Mouse (Mus musculus) spleen, adult 2 months (tissue): ENCODE results near the gene Rflna. TPM values are rescaled to one million over a fixed set of nuclear protein-coding genes. Genes with fewer than 3 reads are reported as not detected.

Source experiments
- DNase-seq, 2 experiments: peaks; one replicate each; pipeline versions ENCODE4 v3.0.0 to v3.0.0-alpha.2; 2012 to 2021; ENCODE audit warnings: low spot score in 2 of 2, low read depth in 1 of 2
- H3K27ac ChIP-seq: fragments of 200-500 bp; 2 replicates; pipeline ENCODE4 v1.5.1; 2012; ENCODE audit warnings: low read length, inconsistent platforms; ENCODE audit not compliant: insufficient read depth
- H3K27me3 ChIP-seq: fragments of 200-500 bp; 2 replicates; pipeline ENCODE4 v1.6.1; 2012; ENCODE audit warnings: mild to moderate bottlenecking, moderate library complexity, low read length, inconsistent platforms; ENCODE audit not compliant: control insufficient read depth, insufficient read depth
- H3K36me3 ChIP-seq: fragments of 200-500 bp; 2 replicates; pipeline ENCODE4 v1.6.1; 2012; ENCODE audit warnings: mild to moderate bottlenecking, low read length, inconsistent platforms; ENCODE audit not compliant: control insufficient read depth, insufficient read depth
- H3K4me1 ChIP-seq: fragments of 200-500 bp; 2 replicates; pipeline ENCODE4 v1.6.1; 2011; ENCODE audit warnings: inconsistent platforms; ENCODE audit not compliant: control insufficient read depth, insufficient read depth, insufficient read length
- H3K4me3 ChIP-seq: fragments of 200-500 bp; 2 replicates; pipeline ENCODE4 v1.5.1; 2011; ENCODE audit warnings: mild to moderate bottlenecking, inconsistent platforms; ENCODE audit not compliant: insufficient read depth, insufficient read length; ENCODE audit errors: extremely low read depth
- CTCF ChIP-seq: fragments of 200-500 bp; IDR thresholded peaks from 2 replicates; pipeline ENCODE4 v1.5.1; 2011; ENCODE audit warnings: mild to moderate bottlenecking, inconsistent platforms; ENCODE audit not compliant: insufficient read depth, insufficient read length, insufficient replicate concordance; ENCODE audit errors: extremely low read depth
- POLR2A ChIP-seq: fragments of 200-500 bp; IDR thresholded peaks from 2 replicates; pipeline ENCODE4 v1.6.1; 2011; ENCODE audit warnings: low read depth, low read length, inconsistent platforms
- WGBS: fragments of 180-500 bp; shearing (Covaris S2); methylation state at CpG from one replicate; pipeline ENCODE4 v1.1.7; 2018; 5-methylcytosine and 5-hydroxymethylcytosine counted together
- polyA plus RNA-seq: library from polyadenylated mRNA; depleted of rRNA; stranded (reverse); fragments of >200 nt; gene quantifications from 2 replicates; pipeline ENCODE4 v1.2.3, GENCODE M21; 2012; rRNA removed

Rflna gene
- polyA plus RNA-seq, 1 experiment: 0.54 TPM

GRCm38 (mm10) chr5:125057555-125058266, 54.7 kb downstream of the Rflna start:
- Histone ChIP-seq H3K27ac (peak overlapping the region; percentile 26), H3K27me3 (no peaks in the 10 kb centered on the region), H3K4me1 (peaks cover 61% of the 10 kb centered on the region), H3K4me3 (peak overlapping the region; percentile 45), H3K36me3 (peaks cover 3% of the 10 kb centered on the region)
- WGBS: 10% methylated on average over 29 of the region's 29 CpGs
- no peak for TF ChIP-seq CTCF
- no peak for TF ChIP-seq POLR2A
- DNase-seq: no peak

- WGBS: 3% methylated on average over 26 of the region's 29 CpGs
- Histone ChIP-seq H3K4me1 (peaks cover 56% of the 10 kb centered on the region), H3K27me3 (no peaks in the 10 kb centered on the region), H3K27ac (peak overlapping the region; percentile 26; the same call in 1 of the 2 replicates), H3K36me3 (peaks cover 7% of the 10 kb centered on the region), H3K4me3 (peak overlapping the region; percentile 45; the same call in 1 of the 2 replicates)
- DNase-seq: peak in 1 of 2 experiments; percentile 23
- TF ChIP-seq POLR2A (no peak), CTCF (no peak)
Measured at GRCm38 (mm10) chr5:125058267-125058668, 55.2 kb downstream of the Rflna start.

Other genes with a start within 250 kb of the Rflna start
- gene Ccdc92, start 140.8 kb upstream of the Rflna start, polyA plus RNA-seq: 4.9 and 6.0 TPM in 2 replicates
- 7.9 and 10.1 TPM in 2 replicates for gene Zfp664, start 140.5 kb upstream of the Rflna start, polyA plus RNA-seq
- gene Ncor2, start 176.0 kb downstream of the Rflna start, polyA plus RNA-seq: 70.1 and 70.5 TPM in 2 replicates